Mouse (Mus musculus): ENCODE measurements at regions not wholly inside any gene's neighbourhood (a gene's known extent, or its start where the extent isn't known, plus 50 kb on each side); places are given as distances from the start of the nearest gene placed in this dataset.

DNA sequence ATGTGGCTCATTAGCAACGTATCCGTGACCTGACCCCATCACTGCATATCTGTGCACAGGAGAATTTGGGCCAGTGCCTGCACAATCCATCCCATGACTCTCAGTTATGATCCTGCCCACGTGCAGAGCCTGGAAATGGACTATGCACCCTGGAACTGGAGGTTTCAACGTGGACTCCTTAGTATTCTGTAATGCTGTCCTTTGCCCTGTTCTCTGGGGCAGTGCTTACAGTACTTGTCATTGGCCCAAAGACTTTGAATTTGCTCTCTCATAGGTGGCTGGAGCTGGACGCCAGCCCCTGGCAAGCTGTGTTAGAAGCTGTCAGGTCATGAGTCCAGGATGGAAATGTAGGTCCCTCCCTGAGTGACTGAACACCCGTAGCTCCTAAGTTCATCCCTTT, 269.9 kb upstream of the Mki67 start:
- no peak for TF ChIP-seq POLR2A (IDR thresholded peaks at IDR 0.05; ENCODE audit: low read depth, low read length)
- no peak for TF ChIP-seq CTCF (conservative IDR thresholded peaks at IDR 0.05; ENCODE audit: insufficient read depth, insufficient read length, low read depth, low read length)
